Mouse (Mus musculus) liver, postnatal 0 days (tissue): ENCODE measurements at regions not wholly inside any gene's neighbourhood (a gene's known extent, or its start where the extent isn't known, plus 50 kb on each side); places are given as distances from the start of the nearest gene placed in this dataset.

Experiments
- CTCF ChIP-seq: sonication (generic); IDR thresholded peaks from 2 replicates; pipeline ENCODE4 v1.5.1; 2016; ENCODE audit warnings: antibody characterized with exemption, low read depth
- EP300 ChIP-seq: IDR thresholded peaks from 2 replicates; pipeline ENCODE4 v1.6.1; 2016; ENCODE audit warnings: antibody characterized with exemption, low read depth, mild to moderate bottlenecking

GRCm38 (mm10) chr17:59142995-59143759 is 130.0 kb upstream of the Nudt12 start:
- TF ChIP-seq CTCF (no peak), EP300 (no peak)
